Mouse (Mus musculus) ES-Bruce4 (cell line): ENCODE data around the gene Thap2.

ENCODE experiments used
- CTCF ChIP-seq: IDR thresholded peaks from one replicate; pipeline ENCODE4 v1.8.1; 2011; ENCODE audit warnings: low read depth, low read length
- EP300 ChIP-seq: IDR thresholded peaks from 2 replicates; pipeline ENCODE4 v1.6.1; 2011; ENCODE audit warnings: low read depth, low read length; ENCODE audit not compliant: insufficient read depth
- POLR2A ChIP-seq: IDR thresholded peaks from one replicate; pipeline ENCODE4 v1.8.1; 2011; ENCODE audit warnings: low read length; ENCODE audit not compliant: insufficient read depth

DNA sequence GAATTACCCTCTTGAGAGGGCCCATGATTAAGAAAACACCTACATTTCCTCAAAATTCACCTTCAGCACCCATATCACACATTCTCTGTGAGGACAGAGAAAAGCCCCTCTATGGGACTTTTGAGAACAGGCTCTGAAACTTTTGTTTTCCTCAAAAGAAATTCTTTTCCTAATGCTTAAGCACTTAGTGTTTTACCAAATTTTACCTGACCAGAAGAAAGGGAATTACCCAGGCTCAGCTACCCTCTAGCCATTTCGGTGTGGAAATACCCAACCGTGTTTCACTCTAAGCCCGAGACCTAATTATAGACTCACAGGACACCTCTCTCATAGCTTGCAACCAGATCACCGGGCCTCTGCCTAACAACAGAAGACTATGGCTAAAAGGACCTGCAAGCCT, 51.2 kb downstream of the Thap2 start:
- no peak for TF ChIP-seq POLR2A
- no peak for TF ChIP-seq CTCF
- TF ChIP-seq EP300 = no peak
